Mouse (Mus musculus) intestine, embryonic 15.5 days (tissue): ENCODE data around the gene Cd300lb. TPM values are rescaled to one million over a fixed set of nuclear protein-coding genes. Genes with fewer than 3 reads are reported as not detected.

ENCODE experiments used
- ATAC-seq: fragments of 200-750 bp; cut with Nextera tagmentation; 2 replicates; pipeline ENCODE4 v1.8.0; 2017; ENCODE audit warnings: moderate TSS enrichment, moderate library complexity
- H3K27ac ChIP-seq: fragments of 300-500 bp; sonication (generic); 2 replicates; pipeline ENCODE4 v1.5.1; 2015; ENCODE audit warnings: mild to moderate bottlenecking, inconsistent platforms
- H3K27me3 ChIP-seq: fragments of 300-500 bp; sonication (generic); replicated peaks from 2 replicates; pipeline ENCODE4 v1.6.1; 2015; ENCODE audit warnings: inconsistent platforms
- H3K36me3 ChIP-seq: fragments of 300-500 bp; sonication (generic); 2 replicates; pipeline ENCODE4 v1.6.1; 2015; ENCODE audit warnings: inconsistent platforms
- H3K4me1 ChIP-seq: fragments of 300-500 bp; sonication (generic); replicated peaks from 2 replicates; pipeline ENCODE4 v1.6.1; 2015; ENCODE audit warnings: inconsistent platforms
- H3K4me2 ChIP-seq: fragments of 300-500 bp; sonication (generic); replicated peaks from 2 replicates; pipeline ENCODE4 v1.6.1; 2015; ENCODE audit warnings: mild to moderate bottlenecking, inconsistent platforms
- H3K4me3 ChIP-seq: fragments of 300-500 bp; sonication (generic); replicated peaks from 2 replicates; pipeline ENCODE4 v1.5.1; 2015; ENCODE audit warnings: inconsistent platforms
- H3K9ac ChIP-seq: fragments of 300-500 bp; sonication (generic); 2 replicates; pipeline ENCODE4 v1.6.1; 2015; ENCODE audit warnings: inconsistent platforms
- H3K9me3 ChIP-seq: fragments of 300-500 bp; sonication (generic); 2 replicates; pipeline ENCODE4 v1.6.1; 2016; ENCODE audit warnings: inconsistent platforms
- WGBS: fragments of 180-500 bp; shearing (Covaris S2); methylation state at CpG from one replicate; pipeline ENCODE4 v1.1.7; 2015; 5-methylcytosine and 5-hydroxymethylcytosine counted together
- polyA plus RNA-seq: library from polyadenylated mRNA; unstranded; fragments of >200 nt; fragmentation: Nextera tagmentation; extraction: Ambion mirVana; gene quantifications from 2 replicates; pipeline ENCODE4 v1.2.1, GENCODE M21; 2015

The Cd300lb gene
- polyA plus RNA-seq: 0.27 and 0.43 TPM in 2 replicates

DNA sequence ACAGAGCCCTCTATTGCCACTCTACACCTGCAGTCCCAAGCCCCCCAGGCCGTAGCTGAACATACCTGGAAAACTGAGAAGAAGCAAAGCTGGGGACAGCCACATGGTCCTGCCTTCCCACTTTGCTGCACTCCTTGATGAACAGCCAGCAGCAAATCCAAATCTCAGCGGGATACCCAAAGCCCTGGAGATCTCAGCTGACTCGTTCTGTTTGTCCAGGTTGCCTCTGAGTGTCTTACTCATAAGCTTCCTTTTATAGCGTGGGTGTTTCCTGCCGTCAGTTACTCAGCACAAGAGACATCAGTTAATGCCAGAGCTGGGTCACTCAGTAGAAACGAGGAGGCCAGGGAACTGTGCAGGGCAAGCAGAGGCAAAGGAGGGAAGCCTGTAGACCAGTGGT lies at the start of gene Cd300lb:
Gene Cd300lb, minus strand, starts transcription at position 243 of the 400 bp plus-strand sequence.
- H3K9me3 ChIP-seq: no peaks in the 10 kb centered on the region
- no peak for ATAC-seq
- H3K27ac ChIP-seq: no peak within 1 kb of the TSS
- WGBS: 46% methylated on average over 6 of the region's 6 CpGs
- H3K4me1 ChIP-seq: no peaks in the 10 kb centered on the region
- no peak within 1 kb of the TSS for H3K4me2 ChIP-seq
- no peaks in the 10 kb centered on the region for H3K27me3 ChIP-seq
- no peak within 1 kb of the TSS for H3K9ac ChIP-seq
- H3K36me3 ChIP-seq: no peaks in the 10 kb centered on the region
- H3K4me3 ChIP-seq: no peak within 1 kb of the TSS

- Histone ChIP-seq H3K9me3 (no peaks in the 10 kb centered on the region), H3K4me2 (no peak overlapping the region), H3K4me3 (no peak overlapping the region), H3K36me3 (no peaks in the 10 kb centered on the region), H3K4me1 (no peaks in the 10 kb centered on the region), H3K9ac (no peak overlapping the region), H3K27ac (no peak overlapping the region), H3K27me3 (no peaks in the 10 kb centered on the region)
- 68% methylated on average over 4 of the region's 4 CpGs for WGBS
- no peak for ATAC-seq
These were observed 47.7 kb upstream of the Cd300lb start for GRCm38 (mm10) chr11:114981866-114982265.

- H3K4me3 ChIP-seq: no peak overlapping the region
These were observed 38.5 kb upstream of the Cd300lb start for GRCm38 (mm10) chr11:114972726-114973125.

DNA sequence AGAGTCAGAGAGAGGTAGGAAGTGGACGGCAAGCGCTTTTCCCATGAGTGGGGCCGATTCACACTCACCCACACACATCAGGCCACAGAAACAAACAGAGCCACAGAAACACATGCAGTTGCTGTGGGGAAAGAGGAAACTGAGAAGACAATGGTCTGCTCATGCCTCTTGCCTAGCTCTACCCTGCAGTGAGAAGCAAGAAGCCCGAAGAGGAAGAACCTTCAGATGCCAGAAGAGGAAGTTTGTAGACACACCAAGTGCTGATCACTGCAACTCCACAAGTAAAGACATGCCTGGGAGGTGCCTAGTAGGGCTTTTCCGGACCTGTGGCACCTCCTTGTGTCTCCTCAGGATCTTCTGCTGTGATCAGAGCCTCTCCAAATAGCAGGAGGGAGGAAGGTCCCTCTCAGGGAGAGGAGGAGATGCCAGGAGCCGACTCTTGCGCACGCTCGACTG lies 34.6 kb upstream of the Cd300lb start, which contains the start of gene Cd300c:
Gene Cd300c, minus strand, starts transcription at position 406 of the 456 bp plus-strand sequence.
- no peaks in the 10 kb centered on the region for H3K4me1 ChIP-seq
- no peak within 1 kb of the TSS for H3K27ac ChIP-seq
- H3K4me2 ChIP-seq: no peak within 1 kb of the TSS
- WGBS: 83% methylated on average over 9 of the region's 9 CpGs
- no peak within 1 kb of the TSS for H3K4me3 ChIP-seq
- H3K36me3 ChIP-seq: no peaks in the 10 kb centered on the region
- no peaks in the 10 kb centered on the region for H3K27me3 ChIP-seq
- H3K9ac ChIP-seq: no peak within 1 kb of the TSS
- no peak for ATAC-seq
- H3K9me3 ChIP-seq: no peaks in the 10 kb centered on the region

More at GRCm38 (mm10) chr11:114972726-114973125, 38.5 kb upstream of the Cd300lb start:
- no peaks in the 10 kb centered on the region for H3K9me3 ChIP-seq
- H3K4me1 ChIP-seq: no peaks in the 10 kb centered on the region
- H3K27ac ChIP-seq: no peak overlapping the region
- 79% methylated on average over 10 of the region's 10 CpGs for WGBS
- H3K4me2 ChIP-seq: no peak overlapping the region
- H3K36me3 ChIP-seq: no peaks in the 10 kb centered on the region
- H3K9ac ChIP-seq: no peak overlapping the region
- H3K27me3 ChIP-seq: no peaks in the 10 kb centered on the region
- ATAC-seq: no peak

DNA sequence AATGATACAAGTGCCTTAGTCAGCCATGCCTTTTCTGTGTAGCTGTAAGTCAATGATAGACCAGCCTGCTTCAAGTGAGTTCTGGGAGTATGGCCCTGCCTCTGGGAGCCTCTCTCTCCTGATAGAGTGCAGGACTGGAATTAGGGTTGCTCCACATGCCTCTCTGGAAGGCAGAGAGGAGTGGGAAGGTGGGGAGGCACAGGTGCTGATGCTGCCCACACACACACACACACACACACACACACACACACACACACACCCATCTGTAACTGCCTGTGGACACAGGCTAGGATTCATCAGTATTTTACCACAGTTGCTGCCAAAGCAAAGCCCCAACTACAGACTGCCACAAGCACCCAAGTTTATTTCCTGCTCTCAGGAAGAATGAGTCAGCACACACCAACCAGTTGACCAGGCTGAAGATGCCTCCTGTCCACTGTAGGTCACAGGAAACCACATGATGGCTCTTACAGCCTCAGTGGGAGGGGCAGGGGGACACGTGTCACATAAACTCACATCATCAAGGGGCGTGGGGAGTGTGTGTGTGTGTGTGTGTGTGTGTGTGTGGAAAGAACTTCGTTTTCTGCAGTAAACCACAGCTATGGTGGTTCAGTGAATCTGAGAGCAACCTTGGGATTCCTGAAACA lies 31.1 kb upstream of the Cd300lb start:
- H3K27me3 ChIP-seq: no peaks in the 10 kb centered on the region
- 50% methylated on average over 3 of the region's 3 CpGs for WGBS
- no peak overlapping the region for H3K4me2 ChIP-seq
- H3K27ac ChIP-seq: no peak overlapping the region
- H3K36me3 ChIP-seq: no peaks in the 10 kb centered on the region
- H3K9ac ChIP-seq: no peak overlapping the region
- no peak overlapping the region for H3K4me3 ChIP-seq
- no peaks in the 10 kb centered on the region for H3K9me3 ChIP-seq
- H3K4me1 ChIP-seq: no peaks in the 10 kb centered on the region
- ATAC-seq: no peak

GRCm38 (mm10) chr11:114960369-114960768 lies 26.2 kb upstream of the Cd300lb start:
- H3K4me3 ChIP-seq: no peak overlapping the region
- H3K9me3 ChIP-seq: no peaks in the 10 kb centered on the region
- H3K27ac ChIP-seq: no peak overlapping the region
- ATAC-seq: no peak
- H3K9ac ChIP-seq: no peak overlapping the region
- no peaks in the 10 kb centered on the region for H3K27me3 ChIP-seq
- H3K4me1 ChIP-seq: no peaks in the 10 kb centered on the region
- WGBS: 65% methylated on average over 1 of the region's 1 CpGs
- H3K4me2 ChIP-seq: no peak overlapping the region
- H3K36me3 ChIP-seq: no peaks in the 10 kb centered on the region

DNA sequence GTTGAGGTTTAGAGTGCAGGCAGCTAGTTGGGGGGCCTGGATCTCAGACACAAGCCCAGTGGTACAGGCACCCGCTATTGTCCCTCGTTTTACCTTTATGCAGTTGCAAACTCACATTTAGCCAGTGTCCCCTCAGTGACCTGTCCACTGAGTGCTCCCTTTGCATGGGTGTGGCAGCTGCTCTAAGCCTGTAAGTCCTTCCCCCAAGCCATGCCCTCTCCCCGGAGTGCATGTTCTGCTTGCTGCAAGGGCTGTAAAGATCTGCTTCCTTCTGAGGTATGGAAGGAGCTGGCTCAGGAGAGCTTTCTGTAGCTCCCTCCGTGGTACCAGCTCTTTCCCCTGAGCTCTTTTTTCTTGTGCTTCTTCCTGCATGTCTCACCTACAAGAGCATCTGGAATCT lies 595 bp downstream of the Cd300lb start:
- Histone ChIP-seq H3K27me3 (no peaks in the 10 kb centered on the region), H3K9ac (no peak overlapping the region), H3K27ac (no peak overlapping the region), H3K4me3 (no peak overlapping the region), H3K4me1 (no peaks in the 10 kb centered on the region), H3K36me3 (no peaks in the 10 kb centered on the region), H3K9me3 (no peaks in the 10 kb centered on the region), H3K4me2 (no peak overlapping the region)
- no peak for ATAC-seq
- 47% methylated on average over 4 of the region's 4 CpGs for WGBS

- no peak overlapping the region for H3K9ac ChIP-seq
- no peak overlapping the region for H3K4me2 ChIP-seq
- 80% methylated on average over 5 of the region's 5 CpGs for WGBS
- H3K27me3 ChIP-seq: no peaks in the 10 kb centered on the region
- H3K36me3 ChIP-seq: no peaks in the 10 kb centered on the region
- no peak overlapping the region for H3K27ac ChIP-seq
- H3K4me3 ChIP-seq: no peak overlapping the region
- no peaks in the 10 kb centered on the region for H3K4me1 ChIP-seq
- no peaks in the 10 kb centered on the region for H3K9me3 ChIP-seq
- no peak for ATAC-seq
These were observed 3.1 kb downstream of the Cd300lb start for GRCm38 (mm10) chr11:114931041-114931440.

DNA sequence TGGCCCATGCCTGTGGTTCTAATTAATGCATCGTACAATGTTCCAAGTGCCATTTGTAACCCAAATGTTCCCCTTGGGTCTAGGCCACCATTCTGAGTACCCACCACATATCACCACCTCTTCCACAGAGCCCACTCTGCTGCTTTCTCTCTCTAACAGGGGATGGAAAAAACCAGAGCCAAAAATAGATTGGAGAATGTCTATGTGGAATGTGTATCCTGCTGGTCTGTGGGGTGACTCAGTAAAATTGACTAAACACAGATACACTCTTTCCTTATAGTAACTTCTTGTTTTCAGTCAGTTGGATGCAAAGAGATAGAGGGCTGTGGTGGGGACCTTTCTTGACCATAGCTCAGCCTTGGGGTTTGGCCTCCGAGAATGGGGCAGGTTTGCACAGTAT lies 4.6 kb downstream of the Cd300lb start:
- no peak for ATAC-seq
- Histone ChIP-seq H3K4me3 (no peak overlapping the region), H3K4me2 (no peak overlapping the region), H3K36me3 (no peaks in the 10 kb centered on the region), H3K4me1 (no peaks in the 10 kb centered on the region), H3K9me3 (no peaks in the 10 kb centered on the region), H3K27me3 (no peaks in the 10 kb centered on the region), H3K9ac (no peak overlapping the region), H3K27ac (no peak overlapping the region)
- 79% methylated on average over 2 of the region's 2 CpGs for WGBS

GRCm38 (mm10) chr11:114923961-114924360 lies 10.2 kb downstream of the Cd300lb start:
- ATAC-seq: no peak
- Histone ChIP-seq H3K9me3 (no peaks in the 10 kb centered on the region), H3K27me3 (no peaks in the 10 kb centered on the region), H3K9ac (no peak overlapping the region), H3K27ac (no peak overlapping the region), H3K4me1 (no peaks in the 10 kb centered on the region), H3K4me3 (no peak overlapping the region), H3K4me2 (no peak overlapping the region), H3K36me3 (no peaks in the 10 kb centered on the region)
- WGBS: 71% methylated on average over 4 of the region's 4 CpGs

DNA sequence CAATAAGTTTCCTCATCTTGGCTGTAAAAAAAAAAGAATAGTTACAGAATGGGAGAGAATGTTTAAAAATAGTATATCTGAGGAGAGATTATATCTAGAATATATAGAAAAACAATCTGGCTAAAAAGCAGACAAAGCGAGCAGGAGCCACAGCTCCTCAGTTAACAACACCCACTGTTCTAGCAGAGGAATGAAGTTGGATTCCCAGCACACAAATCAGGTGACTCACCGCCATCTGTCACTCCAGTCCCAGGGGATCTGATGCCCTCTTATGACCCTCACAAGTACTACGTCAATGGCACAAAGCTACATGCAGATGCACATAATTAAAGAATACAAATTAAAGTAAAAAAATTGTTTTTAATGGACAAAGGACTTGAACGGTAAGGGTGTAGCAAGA lies 11.7 kb downstream of the Cd300lb start:
- Histone ChIP-seq H3K4me3 (no peak overlapping the region), H3K9ac (no peak overlapping the region), H3K27ac (no peak overlapping the region), H3K4me2 (no peak overlapping the region), H3K4me1 (no peaks in the 10 kb centered on the region), H3K27me3 (no peaks in the 10 kb centered on the region), H3K36me3 (no peaks in the 10 kb centered on the region), H3K9me3 (no peaks in the 10 kb centered on the region)
- no peak for ATAC-seq
- WGBS: 78% methylated on average over 4 of the region's 4 CpGs

- WGBS: 72% methylated on average over 6 of the region's 6 CpGs
These were observed 17.1 kb downstream of the Cd300lb start for GRCm38 (mm10) chr11:114917120-114917519.

GRCm38 (mm10) chr11:114914978-114915377 lies 19.2 kb downstream of the Cd300lb start:
- no peak overlapping the region for H3K4me3 ChIP-seq
- no peak overlapping the region for H3K27ac ChIP-seq
- no peaks in the 10 kb centered on the region for H3K9me3 ChIP-seq
- H3K4me1 ChIP-seq: no peaks in the 10 kb centered on the region
- H3K4me2 ChIP-seq: no peak overlapping the region
- no peaks in the 10 kb centered on the region for H3K27me3 ChIP-seq
- WGBS: 33% methylated on average over 7 of the region's 7 CpGs
- no peaks in the 10 kb centered on the region for H3K36me3 ChIP-seq
- no peak for ATAC-seq
- H3K9ac ChIP-seq: no peak overlapping the region

More at GRCm38 (mm10) chr11:114917120-114917519, 17.1 kb downstream of the Cd300lb start:
- Histone ChIP-seq H3K4me3 (no peak overlapping the region), H3K4me2 (no peak overlapping the region), H3K27ac (no peak overlapping the region), H3K36me3 (no peaks in the 10 kb centered on the region), H3K9ac (no peak overlapping the region), H3K9me3 (no peaks in the 10 kb centered on the region), H3K4me1 (no peaks in the 10 kb centered on the region), H3K27me3 (no peaks in the 10 kb centered on the region)
- ATAC-seq: no peak
